Mouse (Mus musculus) embryonic facial prominence, embryonic 11.5 days (tissue): Measurements from ENCODE around the gene Ppp4r3a. TPM values are rescaled to one million over a fixed set of nuclear protein-coding genes. Genes with fewer than 3 reads are reported as not detected.

Source experiments
- ATAC-seq: fragments of 200-750 bp; cut with Nextera tagmentation; replicated peaks from 2 replicates; pipeline ENCODE4 v1.8.0; 2017; ENCODE audit warnings: low read depth; ENCODE audit not compliant: insufficient number of reproducible peaks, low FRiP score, low TSS enrichment
- DNase-seq: peaks from one replicate; pipeline ENCODE4 v3.0.0-alpha.2; 2015; ENCODE audit warnings: low spot score
- H3K27ac ChIP-seq: fragments of 300-500 bp; sonication (generic); replicated peaks from 2 replicates; pipeline ENCODE4 v1.5.1; 2014; ENCODE audit warnings: mild to moderate bottlenecking, low read depth, low read length, control low read depth
- H3K27me3 ChIP-seq: fragments of 300-500 bp; sonication (generic); 2 replicates; pipeline ENCODE4 v1.6.1; 2014; ENCODE audit warnings: mild to moderate bottlenecking, low read length, moderate library complexity, mixed read lengths; ENCODE audit not compliant: control insufficient read depth, insufficient read depth
- H3K36me3 ChIP-seq: fragments of 300-500 bp; sonication (generic); replicated peaks from 2 replicates; pipeline ENCODE4 v1.6.1; 2014; ENCODE audit warnings: low read depth, mild to moderate bottlenecking, low read length, moderate library complexity, mixed read lengths; ENCODE audit not compliant: control insufficient read depth, insufficient read depth
- H3K4me1 ChIP-seq: fragments of 300-500 bp; sonication (generic); 2 replicates; pipeline ENCODE4 v1.6.1; 2014; ENCODE audit warnings: low read length, mixed read lengths; ENCODE audit not compliant: control insufficient read depth, insufficient read depth
- H3K4me2 ChIP-seq: fragments of 300-500 bp; sonication (generic); 2 replicates; pipeline ENCODE4 v1.6.1; 2014; ENCODE audit warnings: low read depth, mild to moderate bottlenecking, control low read depth, low read length, moderate library complexity
- H3K4me3 ChIP-seq: fragments of 300-500 bp; sonication (generic); 2 replicates; pipeline ENCODE4 v1.5.1; 2014; ENCODE audit warnings: low read depth, low read length, control low read depth
- H3K9ac ChIP-seq: fragments of 300-500 bp; sonication (generic); replicated peaks from 2 replicates; pipeline ENCODE4 v1.6.1; 2014; ENCODE audit warnings: mild to moderate bottlenecking, control low read depth, low read length
- H3K9me3 ChIP-seq: fragments of 300-500 bp; sonication (generic); replicated peaks from 2 replicates; pipeline ENCODE4 v1.6.1; 2016; ENCODE audit warnings: mild to moderate bottlenecking, low read length, inconsistent platforms, mixed read lengths; ENCODE audit not compliant: control insufficient read depth
- WGBS: fragments of 180-500 bp; shearing (Covaris S2); extraction: QIAGEN DNeasy Blood & Tissue Kit; methylation state at CpG from one replicate; pipeline ENCODE4 v1.1.7; 2014; 5-methylcytosine and 5-hydroxymethylcytosine counted together
- polyA plus RNA-seq: library from polyadenylated mRNA; unstranded; fragments of >200 nt; fragmentation: Nextera tagmentation; extraction: Ambion mirVana; gene quantifications from 2 replicates; pipeline ENCODE4 v1.2.1, GENCODE M21; 2014

Ppp4r3a gene
- polyA plus RNA-seq, 1 experiment from 2014 or later = 62.9 TPM

DNA sequence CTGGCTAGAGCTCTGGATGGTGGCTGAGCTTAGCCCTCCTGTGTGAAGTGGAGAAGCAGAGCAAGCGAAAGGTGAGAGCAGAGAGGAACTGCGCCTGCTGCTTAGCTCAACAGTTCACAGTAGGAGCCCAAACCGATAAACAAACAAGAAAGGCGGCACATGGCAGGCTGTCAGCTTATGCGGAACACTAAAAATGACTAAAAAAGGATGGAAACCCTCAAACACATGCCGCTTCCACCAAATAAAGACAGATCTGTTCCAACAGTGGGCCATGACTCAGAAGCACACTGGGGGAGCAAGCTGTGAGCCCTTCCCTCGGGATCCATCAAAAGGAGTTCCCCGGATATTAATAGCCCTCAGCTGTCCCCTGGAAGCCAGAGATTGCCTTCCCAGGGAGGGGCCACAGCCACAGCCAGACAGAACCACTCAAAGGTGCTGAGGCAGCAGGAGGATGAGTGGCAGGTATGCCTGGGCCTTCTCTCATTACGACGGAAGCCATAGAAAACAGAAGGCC is 75.5 kb downstream of the Ppp4r3a start:
- Histone ChIP-seq H3K36me3 (no peaks in the 10 kb centered on the region), H3K4me1 (no peaks in the 10 kb centered on the region; the same call in 1 of the 2 replicates), H3K4me2 (no peak overlapping the region), H3K27me3 (0 out of 2 replicates have a peak, but pooled peaks cover 2% of the 10 kb centered on the region), H3K9me3 (no peaks in the 10 kb centered on the region), H3K27ac (no peak overlapping the region), H3K9ac (no peak overlapping the region; the same call in 1 of the 2 replicates), H3K4me3 (no peak overlapping the region)
- DNase-seq = no peak
- no peak for ATAC-seq
- WGBS = 27% methylated on average over 10 of the region's 10 CpGs

DNA sequence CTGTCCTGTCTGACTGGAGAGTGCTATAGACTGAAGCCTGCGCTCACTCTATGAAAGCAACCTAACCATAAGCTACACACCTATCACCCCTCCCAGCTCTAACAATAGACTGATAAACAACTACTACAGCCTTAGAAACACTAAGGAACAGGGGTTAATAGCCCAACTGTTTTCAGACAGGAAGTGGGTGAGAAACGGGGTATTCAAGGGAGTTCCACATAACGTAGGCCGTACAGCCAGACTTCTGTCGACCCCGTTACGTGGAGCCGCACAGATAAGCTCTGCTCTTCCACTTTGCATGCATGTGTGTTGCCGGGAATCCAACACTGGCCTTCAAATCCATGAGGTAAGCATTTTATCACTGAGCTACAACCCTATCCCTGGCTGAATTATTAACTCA is 76.1 kb downstream of the Ppp4r3a start:
- Histone ChIP-seq H3K9ac (no peak overlapping the region), H3K4me3 (no peak overlapping the region), H3K27me3 (0 out of 2 replicates have a peak, but pooled peaks cover 1% of the 10 kb centered on the region), H3K9me3 (no peaks in the 10 kb centered on the region), H3K4me2 (no peak overlapping the region), H3K36me3 (no peaks in the 10 kb centered on the region), H3K4me1 (no peaks in the 10 kb centered on the region; the same call in 1 of the 2 replicates), H3K27ac (no peak overlapping the region)
- WGBS = 73% methylated on average over 9 of the region's 9 CpGs
- DNase-seq (no peak), ATAC-seq (no peak)

DNA sequence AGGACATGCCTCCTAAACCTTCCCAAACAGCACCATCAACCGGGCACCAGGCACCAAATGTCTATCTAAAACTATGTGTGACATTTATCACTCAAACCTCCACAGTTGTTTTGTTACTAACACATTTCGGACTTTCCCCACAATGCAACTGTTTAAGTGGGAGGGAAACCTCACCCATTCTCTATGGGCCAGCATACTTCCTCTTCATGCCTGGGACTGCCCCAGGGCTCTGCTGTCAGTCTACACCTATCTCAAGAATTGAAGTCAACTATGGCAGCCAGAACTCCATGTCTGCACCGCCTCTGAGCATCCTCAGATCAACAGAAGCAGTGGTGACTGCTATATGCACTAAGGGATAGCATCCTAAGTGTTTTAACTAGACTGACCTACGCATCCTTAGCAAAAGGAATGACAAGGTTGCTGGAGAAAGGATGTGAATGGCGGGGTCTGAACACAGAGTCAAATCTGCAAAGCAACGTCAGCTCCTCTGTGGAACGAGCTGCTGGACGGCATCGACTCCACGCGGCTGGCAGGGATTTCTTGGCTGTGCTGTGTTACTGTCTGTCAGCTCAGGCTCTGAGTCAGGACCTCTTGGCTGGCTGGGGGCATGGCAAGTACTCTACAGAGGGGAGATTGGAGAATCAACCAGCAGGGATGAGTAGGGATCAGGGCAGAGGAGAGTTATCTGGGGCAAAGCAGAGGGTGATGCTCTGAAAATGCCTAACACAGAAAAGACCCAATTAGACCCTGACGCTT is 77.7 kb downstream of the Ppp4r3a start:
- Histone ChIP-seq H3K9me3 (no peaks in the 10 kb centered on the region), H3K27ac (no peak overlapping the region), H3K27me3 (no peaks in the 10 kb centered on the region), H3K4me1 (no peaks in the 10 kb centered on the region), H3K36me3 (no peaks in the 10 kb centered on the region), H3K4me3 (no peak overlapping the region), H3K9ac (no peak overlapping the region), H3K4me2 (no peak overlapping the region)
- WGBS = 83% methylated on average over 12 of the region's 12 CpGs
- DNase-seq (no peak), ATAC-seq (no peak)

DNA sequence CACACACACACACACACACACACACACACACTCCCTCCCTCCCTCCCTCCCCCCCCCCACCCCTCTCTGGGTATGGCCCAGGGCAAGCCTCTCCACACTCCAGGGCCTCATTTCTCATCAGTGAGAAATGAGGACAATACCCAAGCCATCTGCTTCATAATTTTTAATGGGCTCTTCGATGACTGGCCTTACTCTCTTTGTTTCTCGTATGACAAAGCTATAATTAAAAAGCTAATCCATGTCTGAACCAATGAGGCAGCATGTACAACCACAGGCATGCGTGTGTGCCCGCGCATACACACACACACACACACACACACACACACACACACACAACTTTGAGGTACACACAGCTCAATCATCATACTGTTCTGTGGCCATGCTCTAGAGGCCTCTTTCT is 78.5 kb downstream of the Ppp4r3a start:
- Histone ChIP-seq H3K27ac (no peak overlapping the region), H3K4me1 (no peaks in the 10 kb centered on the region), H3K9me3 (no peaks in the 10 kb centered on the region), H3K9ac (no peak overlapping the region), H3K36me3 (no peaks in the 10 kb centered on the region), H3K27me3 (no peaks in the 10 kb centered on the region), H3K4me3 (no peak overlapping the region), H3K4me2 (no peak overlapping the region)
- ATAC-seq (no peak), DNase-seq (no peak)
- WGBS = 83% methylated on average over 5 of the region's 5 CpGs

DNA sequence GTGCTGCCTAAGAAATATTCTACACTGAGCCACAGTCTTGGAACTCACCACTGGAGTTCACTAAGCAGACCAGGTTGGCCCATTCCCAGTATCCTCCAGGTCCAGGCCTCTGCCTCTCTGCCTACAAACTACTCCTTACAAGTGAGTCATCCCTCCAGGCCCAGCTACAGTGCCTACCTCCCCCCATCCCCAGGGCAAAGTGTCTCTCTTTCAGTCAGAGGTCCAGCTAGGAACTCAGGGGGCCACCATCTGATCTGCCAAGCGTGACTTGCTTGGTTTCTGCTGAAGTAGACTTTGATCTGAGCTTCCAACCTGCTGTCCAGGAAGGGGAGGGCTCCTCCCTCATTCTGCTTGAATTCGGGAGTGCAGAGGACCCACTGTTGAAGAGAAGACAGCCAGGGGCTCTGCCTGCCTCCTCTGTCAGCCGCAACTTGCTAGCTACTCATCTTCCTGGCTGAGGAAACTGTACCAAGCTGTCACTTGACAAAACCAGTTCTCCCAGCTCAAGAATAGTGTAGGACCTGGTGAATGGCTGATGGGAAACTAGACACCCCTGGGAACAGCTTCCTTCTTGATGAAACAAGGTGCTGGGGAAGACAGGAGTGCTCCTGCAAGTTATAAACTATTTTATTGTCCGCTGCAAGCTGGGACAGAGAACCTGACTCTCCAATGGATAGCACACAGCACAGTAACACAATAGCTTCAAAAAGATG is 80.5 kb downstream of the Ppp4r3a start:
- DNase-seq (no peak), ATAC-seq (no peak)

DNA sequence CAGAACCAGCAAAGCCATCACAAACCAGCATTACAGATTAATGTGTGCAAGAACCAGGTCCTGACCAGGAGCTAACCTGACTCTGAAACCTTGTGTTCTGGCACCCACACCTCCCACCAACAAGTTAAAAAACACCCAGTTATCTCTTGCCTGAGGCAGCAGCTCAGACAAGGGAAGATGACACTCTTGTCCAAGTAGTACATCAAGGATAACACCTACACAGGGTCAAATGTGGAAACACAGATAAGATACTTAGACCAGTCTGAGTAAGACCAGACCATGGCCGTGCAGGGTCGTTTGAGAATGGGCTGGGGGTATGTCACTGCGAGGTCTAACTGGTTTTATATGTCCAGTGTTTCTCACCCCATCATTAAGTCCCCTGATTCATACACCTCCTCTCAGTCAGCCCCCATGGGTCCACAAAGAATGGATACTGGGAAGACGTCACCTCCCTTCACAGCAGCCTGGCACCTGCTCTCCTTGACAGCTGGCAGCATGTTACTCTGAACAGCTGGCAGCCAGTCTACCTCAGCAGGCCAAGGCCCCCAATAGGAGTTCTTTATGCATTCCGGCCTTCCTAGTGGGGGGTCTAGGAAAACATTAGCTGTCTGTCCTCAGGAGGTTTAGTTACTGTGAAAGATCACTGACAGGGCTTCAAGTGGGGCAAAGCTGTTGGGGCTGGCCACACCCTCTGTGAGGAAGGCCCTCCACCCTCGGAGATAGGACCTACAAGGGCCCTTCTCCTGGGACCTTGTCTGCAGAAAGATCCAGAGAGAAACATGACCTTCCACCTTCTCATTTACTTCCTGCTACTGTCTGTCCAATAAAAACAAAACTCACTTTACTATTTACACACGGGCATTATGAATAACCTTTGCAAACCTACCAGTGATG is 84.2 kb downstream of the Ppp4r3a start:
- 41% methylated on average over 7 of the region's 7 CpGs for WGBS
- H3K9ac ChIP-seq = no peak overlapping the region
- H3K4me1 ChIP-seq = peaks cover 17% of the 10 kb centered on the region
- H3K27ac ChIP-seq = no peak overlapping the region
- H3K9me3 ChIP-seq = no peaks in the 10 kb centered on the region
- H3K36me3 ChIP-seq = no peaks in the 10 kb centered on the region
- ATAC-seq (no peak), DNase-seq (no peak)
- H3K27me3 ChIP-seq = no peaks in the 10 kb centered on the region
- H3K4me3 ChIP-seq = no peak overlapping the region
- no peak overlapping the region for H3K4me2 ChIP-seq

More for the DNA sequence above, 80.5 kb downstream of the Ppp4r3a start:
- Histone ChIP-seq H3K9me3 (no peaks in the 10 kb centered on the region), H3K36me3 (no peaks in the 10 kb centered on the region), H3K27me3 (no peaks in the 10 kb centered on the region), H3K27ac (no peak overlapping the region; the same call in 1 of the 2 replicates), H3K4me1 (peaks cover 11% of the 10 kb centered on the region), H3K4me2 (no peak overlapping the region), H3K4me3 (no peak overlapping the region), H3K9ac (no peak overlapping the region)
- WGBS = 37% methylated on average over 4 of the region's 4 CpGs

DNA sequence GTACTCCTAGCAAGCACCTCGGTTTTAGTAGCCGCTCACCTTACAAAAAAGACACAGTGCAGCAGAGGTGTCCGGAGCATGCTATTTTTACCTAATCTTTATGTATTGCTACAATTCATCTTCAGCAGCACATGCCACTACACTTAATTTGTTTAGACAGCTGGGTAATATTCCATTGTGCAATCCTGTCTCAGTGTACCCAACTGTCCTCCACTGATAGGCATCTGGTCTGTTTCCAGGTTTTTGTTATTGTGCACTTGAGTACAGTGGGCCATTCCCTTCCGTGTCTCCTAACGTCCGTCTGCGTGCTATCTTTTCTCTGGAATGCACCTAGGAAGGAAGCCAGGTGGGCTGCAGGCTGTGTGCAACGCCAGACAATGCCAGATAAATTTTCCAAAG is 84.9 kb downstream of the Ppp4r3a start:
- DNase-seq (no peak), ATAC-seq (no peak)
- Histone ChIP-seq H3K27ac (no peak overlapping the region), H3K4me2 (no peak overlapping the region), H3K4me1 (peaks cover 17% of the 10 kb centered on the region), H3K36me3 (no peaks in the 10 kb centered on the region), H3K27me3 (no peaks in the 10 kb centered on the region), H3K4me3 (no peak overlapping the region), H3K9me3 (no peaks in the 10 kb centered on the region), H3K9ac (no peak overlapping the region)
- 42% methylated on average over 8 of the region's 8 CpGs for WGBS
